Mouse (Mus musculus) G1E-ER4 (cell line): Measurements from ENCODE around the gene Ipo4. TPM values are rescaled to one million over a fixed set of nuclear protein-coding genes. Genes with fewer than 3 reads are reported as not detected.

Experiments
- GATA1 ChIP-seq: IDR thresholded peaks from one replicate; pipeline ENCODE4 v1.8.0; 2012; ENCODE audit warnings: low read length, inconsistent platforms
- polyA plus RNA-seq: library from polyadenylated mRNA; stranded (reverse); fragments of >175 nt; gene quantifications from 2 replicates; pipeline ENCODE4 v1.2.3, GENCODE M21; 2012

The Ipo4 gene
- polyA plus RNA-seq, 1 experiment: 50.5 TPM

DNA sequence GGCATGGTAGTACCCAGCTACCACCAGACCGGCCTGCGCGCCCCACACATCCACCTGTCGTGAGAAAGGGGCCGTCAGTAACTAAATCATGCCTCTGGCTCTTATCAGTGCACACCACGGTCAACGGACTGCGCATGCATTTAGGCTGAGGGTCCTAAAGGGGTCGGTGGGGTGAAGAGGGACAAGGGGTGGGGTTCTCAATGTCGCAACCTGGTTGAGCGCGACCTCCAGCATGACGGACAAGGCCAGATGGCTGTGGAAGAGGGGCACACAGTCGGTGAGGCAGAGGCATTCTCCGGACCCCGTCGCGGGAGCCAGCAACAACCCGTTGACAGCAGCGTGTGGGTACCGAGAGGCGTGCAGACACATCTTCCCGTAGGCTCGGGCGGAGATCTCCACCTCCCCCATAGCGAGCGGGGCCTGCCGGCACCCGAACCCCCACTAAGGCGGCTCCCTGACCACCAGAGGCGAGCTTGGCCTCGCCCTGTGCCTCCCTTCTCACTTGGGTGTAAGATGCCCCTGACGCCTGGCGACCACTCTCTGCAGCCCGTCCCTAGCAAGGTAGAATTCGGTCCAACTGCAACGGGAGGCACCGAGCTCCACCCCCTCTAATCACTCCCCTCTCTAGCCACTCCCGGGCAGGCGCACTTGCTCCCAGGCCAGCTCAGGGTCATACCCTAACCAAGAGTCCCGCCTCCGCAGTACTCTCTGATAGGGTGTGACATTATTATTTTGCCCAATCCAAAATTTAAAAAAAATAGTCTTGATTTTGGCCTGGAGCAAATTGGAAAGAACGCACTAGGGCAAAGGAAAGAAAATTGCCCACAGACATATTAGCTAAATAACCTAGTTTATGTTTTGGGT lies 50.8 kb downstream of the Ipo4 start, which contains the start of gene Emc9:
Gene Emc9, minus strand, starts transcription at position 601 of the 864 bp plus-strand sequence.
- no peak for TF ChIP-seq GATA1

DNA sequence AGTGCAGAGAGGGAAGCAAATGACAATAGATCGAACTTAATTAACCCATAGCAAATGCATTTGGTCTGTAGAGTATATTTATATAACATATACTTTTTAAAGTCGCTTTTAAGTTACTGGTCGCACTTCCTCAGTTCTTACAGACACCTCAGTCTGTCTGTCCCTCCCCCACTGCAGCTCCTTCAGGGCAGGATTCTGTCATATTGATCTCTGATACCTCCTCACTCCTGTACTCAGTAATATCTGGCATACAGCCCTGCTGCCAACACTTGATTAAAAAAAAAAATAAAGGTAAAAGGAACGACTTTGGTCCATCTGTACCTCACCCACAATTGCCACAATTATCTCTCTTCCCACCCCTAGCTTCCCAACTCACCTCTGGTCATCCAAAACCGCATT lies 51.5 kb downstream of the Ipo4 start:
- no peak for TF ChIP-seq GATA1

DNA sequence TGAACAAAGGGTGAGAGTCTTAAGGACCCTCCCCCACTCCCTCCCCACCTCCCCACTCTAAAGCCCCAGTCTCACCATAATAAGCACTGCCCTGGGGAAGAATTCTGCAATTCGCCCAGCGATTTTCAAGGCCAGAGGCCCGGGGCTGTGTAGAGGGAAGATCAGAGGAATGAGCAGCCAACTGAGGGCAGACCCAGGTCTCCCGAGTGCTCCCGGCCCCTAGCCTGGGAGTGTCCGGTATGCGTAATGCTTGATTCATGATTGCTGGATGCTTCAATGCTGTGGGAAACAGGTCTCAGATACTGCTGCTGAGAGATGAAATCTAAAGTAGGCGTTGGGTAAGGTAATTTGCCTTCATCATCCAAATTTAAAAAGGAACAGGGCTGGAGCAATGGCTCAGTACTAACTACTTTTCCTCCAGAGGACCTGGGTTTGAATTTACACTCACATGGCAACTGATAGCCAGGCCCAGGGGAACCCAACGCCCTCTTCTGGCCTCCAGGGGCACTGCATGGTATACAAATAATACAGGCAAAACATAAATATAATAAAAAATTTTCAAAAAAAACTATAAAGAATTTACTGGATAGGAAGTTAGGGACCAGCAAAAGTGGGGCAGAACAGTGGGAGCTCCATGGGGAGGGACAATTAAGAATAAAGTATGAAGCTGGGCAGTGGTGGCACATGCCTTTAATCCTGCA lies 53.6 kb downstream of the Ipo4 start:
- TF ChIP-seq GATA1: no peak

DNA sequence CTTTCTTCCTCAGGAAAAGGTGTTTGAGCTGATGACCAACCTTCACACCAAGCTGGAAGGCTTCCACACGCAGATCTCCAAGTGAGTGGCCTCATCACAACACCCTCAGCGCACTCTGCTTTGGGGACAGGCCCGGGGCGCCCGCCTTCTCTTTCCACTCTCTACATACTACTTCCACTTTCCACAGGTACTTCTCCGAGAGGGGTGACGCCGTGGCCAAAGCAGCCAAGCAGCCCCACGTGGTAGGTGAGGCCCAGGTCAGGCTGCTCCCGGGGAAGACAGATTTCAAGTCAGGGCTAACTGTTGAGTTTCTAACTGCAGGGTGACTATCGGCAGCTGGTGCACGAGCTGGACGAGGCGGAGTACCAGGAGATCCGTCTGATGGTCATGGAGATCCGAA lies 55.0 kb downstream of the Ipo4 start:
- no peak for TF ChIP-seq GATA1

DNA sequence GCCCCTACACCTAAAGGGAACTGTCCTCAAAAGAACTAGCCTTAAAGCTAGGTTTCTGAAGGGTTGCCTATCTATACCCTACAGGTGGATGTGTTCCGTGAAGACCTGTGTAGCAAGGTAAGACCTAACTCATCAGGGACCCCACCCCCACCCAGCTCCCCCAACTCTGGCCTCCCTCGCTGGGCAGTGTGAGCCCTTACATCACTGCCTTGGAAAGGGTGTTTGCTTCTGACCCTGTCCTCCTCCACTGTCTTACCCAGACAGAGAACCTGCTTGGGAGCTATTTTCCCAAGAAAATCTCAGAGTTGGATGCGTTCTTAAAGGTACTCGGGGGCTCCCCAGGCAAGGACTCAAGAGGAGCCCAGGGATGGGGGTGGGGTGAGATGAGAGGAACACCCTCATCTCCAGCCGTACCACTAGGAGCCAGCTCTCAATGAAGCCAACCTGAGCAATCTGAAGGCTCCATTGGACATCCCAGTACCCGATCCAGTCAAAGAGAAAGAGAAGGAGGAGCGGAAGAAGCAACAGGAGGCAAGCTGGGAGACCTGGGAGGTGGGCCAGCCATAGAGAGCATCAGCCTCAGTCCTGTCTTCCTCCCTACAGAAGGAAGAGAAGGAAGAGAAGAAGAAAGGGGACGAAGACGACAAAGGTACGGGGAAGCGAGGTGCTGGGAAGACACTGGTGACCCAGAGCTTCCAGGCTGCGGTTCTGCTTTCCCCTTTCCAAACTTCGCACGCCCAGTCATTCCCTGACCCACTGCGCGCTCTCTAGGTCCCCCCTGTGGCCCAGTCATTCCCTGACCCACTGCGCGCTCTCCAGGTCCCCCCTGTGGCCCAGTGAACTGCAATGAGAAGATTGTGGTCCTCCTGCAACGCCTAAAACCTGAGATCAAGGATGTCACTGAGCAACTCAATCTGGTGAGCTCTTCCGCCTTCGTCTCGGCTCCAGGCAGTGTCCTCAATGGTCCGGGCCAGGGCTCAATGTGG lies 56.0 kb downstream of the Ipo4 start:
- TF ChIP-seq GATA1: no peak

DNA sequence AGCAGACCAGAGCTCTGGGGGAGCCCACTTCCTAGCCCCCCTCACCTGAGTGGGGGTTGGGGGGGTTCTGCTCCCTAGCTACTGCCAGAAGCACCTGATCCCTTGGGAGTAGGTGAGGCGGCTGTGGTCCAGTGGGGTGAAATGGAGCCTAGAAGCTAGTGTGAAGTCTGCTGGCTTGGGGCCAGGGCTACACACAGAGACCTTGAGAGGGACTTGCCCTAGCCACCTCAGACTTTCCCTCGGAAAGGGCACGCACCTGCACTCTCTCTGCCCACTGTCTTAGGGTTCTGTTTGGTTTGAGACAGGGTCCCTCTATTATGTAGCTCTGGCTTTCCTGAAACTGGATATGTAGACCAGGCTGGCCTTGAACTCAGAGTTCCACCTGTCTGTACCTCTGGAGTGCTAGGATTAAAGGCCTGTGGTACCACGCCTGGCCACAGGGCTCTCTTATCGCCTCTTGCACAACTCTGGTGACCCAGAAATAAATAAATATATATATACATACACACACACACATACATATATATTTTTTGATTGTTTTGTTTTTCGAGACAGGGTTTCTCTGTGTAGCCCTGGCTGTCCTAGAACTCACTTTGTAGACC lies 57.0 kb downstream of the Ipo4 start:
- no peak for TF ChIP-seq GATA1

DNA sequence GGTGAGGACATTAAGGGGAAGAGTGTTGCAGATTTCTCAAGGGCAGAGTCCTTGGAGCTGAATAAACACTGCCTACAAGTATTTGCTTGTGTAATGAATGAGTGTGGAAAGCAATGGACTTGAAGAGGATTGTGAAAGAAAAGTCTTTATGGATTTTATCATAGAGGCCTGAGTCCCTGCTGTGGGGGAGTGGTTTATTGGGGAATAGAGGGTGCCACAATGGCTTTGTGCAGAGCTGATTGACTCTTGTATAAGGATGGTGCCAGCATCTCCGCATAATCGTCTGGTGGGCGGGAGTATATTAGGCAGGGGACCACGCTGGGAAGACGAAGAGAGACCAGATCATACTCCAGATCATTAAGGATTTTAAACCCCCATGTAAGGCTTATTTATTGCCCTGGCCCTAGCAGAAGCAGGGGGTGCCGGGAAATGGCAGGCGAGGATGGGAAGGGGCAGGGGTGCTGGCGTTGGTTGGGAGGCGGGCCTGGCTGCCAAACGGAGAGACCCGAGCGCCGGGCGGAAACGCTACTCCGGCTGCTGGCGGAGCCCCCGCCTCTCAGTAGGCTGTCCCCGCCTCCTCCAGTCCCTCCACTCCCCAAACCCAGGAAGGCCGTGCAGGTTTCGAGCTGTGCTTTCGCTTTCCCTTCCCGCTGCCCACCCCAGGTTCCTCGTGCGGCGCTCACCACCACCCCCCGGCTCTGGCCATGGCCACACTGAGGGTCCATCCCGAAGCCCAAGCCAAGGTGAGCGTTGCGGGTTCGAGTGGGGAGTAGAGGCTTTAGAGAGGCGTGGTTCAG lies 57.7 kb downstream of the Ipo4 start, which contains the start of gene Psme1:
Gene Psme1, plus strand, starts transcription at position 253 of the 797 bp plus-strand sequence.
- TF ChIP-seq GATA1: no peak

DNA sequence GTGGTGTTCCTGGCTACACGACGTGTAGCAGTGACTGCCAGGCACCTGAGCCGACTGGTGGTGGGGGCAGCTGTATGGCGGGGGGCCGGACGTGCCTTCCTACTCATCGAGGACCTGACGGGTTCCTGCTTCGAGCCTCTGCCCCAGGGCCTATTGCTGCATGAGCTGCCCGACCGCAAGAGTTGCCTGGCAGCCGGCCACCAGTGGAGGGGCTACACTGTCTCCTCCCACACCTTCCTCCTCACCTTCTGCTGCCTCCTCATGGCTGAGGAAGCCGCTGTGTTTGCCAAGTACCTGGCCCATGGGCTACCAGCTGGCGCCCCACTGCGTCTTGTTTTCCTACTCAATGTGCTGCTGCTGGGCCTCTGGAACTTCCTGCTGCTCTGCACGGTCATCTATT lies 59.4 kb downstream of the Ipo4 start:
- TF ChIP-seq GATA1: no peak

DNA sequence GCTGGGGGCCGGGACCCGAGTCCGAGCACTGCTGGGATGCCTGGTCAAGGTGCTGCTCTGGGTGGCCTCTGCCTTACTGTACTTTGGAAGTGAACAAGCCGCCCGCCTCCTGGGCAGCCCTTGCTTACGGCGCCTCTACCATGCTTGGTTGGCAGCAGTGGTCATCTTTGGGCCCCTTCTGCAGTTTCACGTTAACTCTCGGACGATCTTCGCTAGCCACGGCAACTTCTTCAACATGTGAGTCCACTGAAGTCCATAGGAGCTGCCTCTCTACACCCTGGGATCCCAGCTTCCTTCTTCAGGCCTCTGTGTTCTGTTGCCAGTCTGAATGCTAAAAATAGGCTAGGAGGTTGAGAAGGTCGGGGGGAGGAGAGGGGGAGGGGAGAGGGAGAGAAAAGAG lies 60.0 kb downstream of the Ipo4 start:
- no peak for TF ChIP-seq GATA1

Other genes starting within 250 kb of the Ipo4 start
- 70.2 and 97.5 TPM in 2 replicates for gene Dhrs4, start 157.2 kb downstream of the Ipo4 start, polyA plus RNA-seq
- 5.7 and 6.3 TPM in 2 replicates for gene Carmil3, start 145.3 kb downstream of the Ipo4 start, polyA plus RNA-seq
- 0.09 TPM in 1 of 2 replicates, not detected in the other for gene Cpne6, start 125.5 kb downstream of the Ipo4 start, polyA plus RNA-seq
- gene Nrl, start 111.0 kb downstream of the Ipo4 start, polyA plus RNA-seq: not detected in 2 replicates
- gene Pck2, start 95.7 kb downstream of the Ipo4 start, polyA plus RNA-seq: 36.2 and 48.8 TPM in 2 replicates
- gene Dcaf11, start 76.0 kb downstream of the Ipo4 start, polyA plus RNA-seq: 39.9 and 43.0 TPM in 2 replicates
- 0.41 TPM in 1 of 2 replicates, not detected in the other for gene A730061H03Rik, start 75.6 kb downstream of the Ipo4 start, polyA plus RNA-seq
- gene Fitm1, start 60.3 kb downstream of the Ipo4 start, polyA plus RNA-seq: not detected in 2 replicates
- gene Psme1, start 57.8 kb downstream of the Ipo4 start, polyA plus RNA-seq: 110 and 154 TPM in 2 replicates
- gene Emc9, start 50.7 kb downstream of the Ipo4 start, polyA plus RNA-seq: 21.8 and 22.3 TPM in 2 replicates
- gene Psme2, start 44.8 kb downstream of the Ipo4 start, polyA plus RNA-seq: 36.7 and 49.5 TPM in 2 replicates
- 27.7 and 31.5 TPM in 2 replicates for gene Rnf31, start 44.2 kb downstream of the Ipo4 start, polyA plus RNA-seq
- gene Irf9, start 32.4 kb downstream of the Ipo4 start, polyA plus RNA-seq: 18.0 and 38.7 TPM in 2 replicates
- 51.2 and 93.7 TPM in 2 replicates for gene Rec8, start 17.9 kb downstream of the Ipo4 start, polyA plus RNA-seq
- gene Gm49378, start 1.9 kb upstream of the Ipo4 start, polyA plus RNA-seq: 3.7 TPM in 1 of 2 replicates, not detected in the other
- 14.7 and 17.9 TPM in 2 replicates for gene Tm9sf1, start 7.8 kb upstream of the Ipo4 start, polyA plus RNA-seq
- 0.24 TPM in 2 replicates for gene Tssk4, start 14.2 kb upstream of the Ipo4 start, polyA plus RNA-seq
- 13.0 and 22.6 TPM in 2 replicates for gene Mdp1, start 24.6 kb upstream of the Ipo4 start, polyA plus RNA-seq
- gene Gmpr2, start 36.0 kb upstream of the Ipo4 start, polyA plus RNA-seq: 24.5 and 33.3 TPM in 2 replicates
- 115 and 142 TPM in 2 replicates for gene Nedd8, start 36.2 kb upstream of the Ipo4 start, polyA plus RNA-seq
- 44.5 and 52.2 TPM in 2 replicates for gene Tinf2, start 45.9 kb upstream of the Ipo4 start, polyA plus RNA-seq
- gene Tgm1, start 78.0 kb upstream of the Ipo4 start, polyA plus RNA-seq: 7.5 and 9.0 TPM in 2 replicates
- 19.2 and 26.8 TPM in 2 replicates for gene Rabggta, start 86.3 kb upstream of the Ipo4 start, polyA plus RNA-seq
- 2.0 and 3.8 TPM in 2 replicates for gene Dhrs1, start 109.7 kb upstream of the Ipo4 start, polyA plus RNA-seq
- 49.1 and 80.2 TPM in 2 replicates for gene Nop9, start 109.7 kb upstream of the Ipo4 start, polyA plus RNA-seq
- not detected in 2 replicates for gene Cideb, start 122.5 kb upstream of the Ipo4 start, polyA plus RNA-seq
- gene Ltb4r2, start 125.5 kb upstream of the Ipo4 start, polyA plus RNA-seq: not detected in 2 replicates
- 0.21 TPM in 1 of 2 replicates, not detected in the other for gene Ltb4r1, start 130.0 kb upstream of the Ipo4 start, polyA plus RNA-seq
- gene Adcy4, start 148.1 kb upstream of the Ipo4 start, polyA plus RNA-seq: 0.01 and 0.06 TPM in 2 replicates
- gene Ripk3, start 152.9 kb upstream of the Ipo4 start, polyA plus RNA-seq: 0.28 and 0.29 TPM in 2 replicates
- 0.04 TPM in 1 of 2 replicates, not detected in the other for gene Nfatc4, start 187.2 kb upstream of the Ipo4 start, polyA plus RNA-seq
- gene Nynrin, start 218.1 kb upstream of the Ipo4 start, polyA plus RNA-seq: 0.05 and 0.06 TPM in 2 replicates
- gene Cbln3, start 248.4 kb upstream of the Ipo4 start, polyA plus RNA-seq: 0.08 and 0.09 TPM in 2 replicates
- gene Khnyn, start 249.0 kb upstream of the Ipo4 start, polyA plus RNA-seq: 15.0 and 15.8 TPM in 2 replicates